Mouse (Mus musculus): ENCODE measurements at regions not wholly inside any gene's neighbourhood (a gene's known extent, or its start where the extent isn't known, plus 50 kb on each side); places are given as distances from the start of the nearest gene placed in this dataset.

GRCm38 (mm10) chr13:60123964-60124363 lies 53.2 kb downstream of the Gas1 start:
- no peak for DNase-seq (ENCODE audit: low read depth, low spot score)
- WGBS = 48% methylated on average over 4 of the region's 4 CpGs

- 40% methylated on average over 6 of the region's 6 CpGs for WGBS
- no peak for DNase-seq (ENCODE audit: low read depth, low spot score)
These were observed 54.0 kb downstream of the Gas1 start for GRCm38 (mm10) chr13:60123174-60123587.

GRCm38 (mm10) chr13:60122341-60123173 lies 54.6 kb downstream of the Gas1 start:
- DNase-seq (ENCODE audit: low read depth, low spot score) = no peak
- WGBS = 69% methylated on average over 29 of the region's 29 CpGs

- DNase-seq (ENCODE audit: low read depth, low spot score) = no peak
- 100% methylated on average over 2 of the region's 2 CpGs for WGBS
These were observed 65.7 kb downstream of the Gas1 start for GRCm38 (mm10) chr13:60111465-60111864.

GRCm38 (mm10) chr13:60110079-60110846 lies 66.9 kb downstream of the Gas1 start:
- peak; percentile 76 for DNase-seq (ENCODE audit: low read depth, low spot score)
- 5% methylated on average over 11 of the region's 11 CpGs for WGBS

- WGBS = 85% methylated on average over 9 of the region's 9 CpGs
These were observed 71.9 kb downstream of the Gas1 start for GRCm38 (mm10) chr13:60105286-60105685.

GRCm38 (mm10) chr13:60101651-60102050 lies 75.5 kb downstream of the Gas1 start:
- 75% methylated on average over 4 of the region's 4 CpGs for WGBS

More at GRCm38 (mm10) chr13:60105286-60105685, 71.9 kb downstream of the Gas1 start:
- DNase-seq (ENCODE audit: low read depth, low spot score) = no peak

GRCm38 (mm10) chr13:60100130-60101112 lies 76.7 kb downstream of the Gas1 start:
- DNase-seq (ENCODE audit: low read depth, low spot score) = no peak
- 79% methylated on average over 12 of the region's 12 CpGs for WGBS

More at GRCm38 (mm10) chr13:60101651-60102050, 75.5 kb downstream of the Gas1 start:
- no peak for DNase-seq (ENCODE audit: low read depth, low spot score)

- 81% methylated on average over 14 of the region's 14 CpGs for WGBS
These were observed 77.6 kb downstream of the Gas1 start for GRCm38 (mm10) chr13:60099469-60100129.

GRCm38 (mm10) chr13:60098394-60098793 lies 78.8 kb downstream of the Gas1 start:
- WGBS = 79% methylated on average over 3 of the region's 3 CpGs
- no peak for DNase-seq (ENCODE audit: low read depth, low spot score)

More at GRCm38 (mm10) chr13:60099469-60100129, 77.6 kb downstream of the Gas1 start:
- no peak for DNase-seq (ENCODE audit: low read depth, low spot score)

- DNase-seq (ENCODE audit: low read depth, low spot score) = no peak
- WGBS = 73% methylated on average over 6 of the region's 6 CpGs
These were observed 79.4 kb downstream of the Gas1 start for GRCm38 (mm10) chr13:60097776-60098175.

- 68% methylated on average over 8 of the region's 8 CpGs for WGBS
- no peak for DNase-seq (ENCODE audit: low read depth, low spot score)
These were observed 90.5 kb downstream of the Gas1 start for GRCm38 (mm10) chr13:60086657-60087056.

- 43% methylated on average over 12 of the region's 12 CpGs for WGBS
- DNase-seq (ENCODE audit: low read depth, low spot score) = no peak
These were observed 92.2 kb downstream of the Gas1 start for GRCm38 (mm10) chr13:60084975-60085374.

GRCm38 (mm10) chr13:60084290-60084689 lies 92.9 kb downstream of the Gas1 start:
- 63% methylated on average over 4 of the region's 4 CpGs for WGBS
- no peak for DNase-seq (ENCODE audit: low read depth, low spot score)

GRCm38 (mm10) chr13:60080113-60080512 lies 97.1 kb downstream of the Gas1 start:
- WGBS = 86% methylated on average over 10 of the region's 10 CpGs
- no peak for DNase-seq (ENCODE audit: low read depth, low spot score)

GRCm38 (mm10) chr13:60078331-60079050 lies 98.7 kb downstream of the Gas1 start:
- DNase-seq (ENCODE audit: low read depth, low spot score) = no peak
- WGBS = 70% methylated on average over 8 of the region's 8 CpGs

- no peak for DNase-seq (ENCODE audit: low read depth, low spot score)
- WGBS = 67% methylated on average over 6 of the region's 6 CpGs
These were observed 100.9 kb downstream of the Gas1 start for GRCm38 (mm10) chr13:60076147-60076800.

- WGBS = 67% methylated on average over 9 of the region's 9 CpGs
- DNase-seq (ENCODE audit: low read depth, low spot score) = no peak
These were observed 105.6 kb downstream of the Gas1 start for GRCm38 (mm10) chr13:60071595-60071994.
